Mouse (Mus musculus) embryonic facial prominence, embryonic 11.5 days (tissue): ENCODE measurements around the gene Abcb1a. TPM values are rescaled to one million over a fixed set of nuclear protein-coding genes. Genes with fewer than 3 reads are reported as not detected.
A peak's percentile ranks its signal among the peaks of the same experiment; 100 is the strongest.

Experiments used
- ATAC-seq: fragments of 200-750 bp; cut with Nextera tagmentation; replicated peaks from 2 replicates; pipeline ENCODE4 v1.8.0; 2017; ENCODE audit warnings: low read depth; ENCODE audit not compliant: insufficient number of reproducible peaks, low FRiP score, low TSS enrichment
- DNase-seq: peaks from one replicate; pipeline ENCODE4 v3.0.0-alpha.2; 2015; ENCODE audit warnings: low spot score
- H3K27ac ChIP-seq: fragments of 300-500 bp; sonication (generic); replicated peaks from 2 replicates; pipeline ENCODE4 v1.5.1; 2014; ENCODE audit warnings: mild to moderate bottlenecking, low read depth, low read length, control low read depth
- H3K27me3 ChIP-seq: fragments of 300-500 bp; sonication (generic); 2 replicates; pipeline ENCODE4 v1.6.1; 2014; ENCODE audit warnings: mild to moderate bottlenecking, low read length, moderate library complexity, mixed read lengths; ENCODE audit not compliant: control insufficient read depth, insufficient read depth
- H3K36me3 ChIP-seq: fragments of 300-500 bp; sonication (generic); replicated peaks from 2 replicates; pipeline ENCODE4 v1.6.1; 2014; ENCODE audit warnings: low read depth, mild to moderate bottlenecking, low read length, moderate library complexity, mixed read lengths; ENCODE audit not compliant: control insufficient read depth, insufficient read depth
- H3K4me1 ChIP-seq: fragments of 300-500 bp; sonication (generic); 2 replicates; pipeline ENCODE4 v1.6.1; 2014; ENCODE audit warnings: low read length, mixed read lengths; ENCODE audit not compliant: control insufficient read depth, insufficient read depth
- H3K4me2 ChIP-seq: fragments of 300-500 bp; sonication (generic); 2 replicates; pipeline ENCODE4 v1.6.1; 2014; ENCODE audit warnings: low read depth, mild to moderate bottlenecking, control low read depth, low read length, moderate library complexity
- H3K4me3 ChIP-seq: fragments of 300-500 bp; sonication (generic); 2 replicates; pipeline ENCODE4 v1.5.1; 2014; ENCODE audit warnings: low read depth, low read length, control low read depth
- H3K9ac ChIP-seq: fragments of 300-500 bp; sonication (generic); replicated peaks from 2 replicates; pipeline ENCODE4 v1.6.1; 2014; ENCODE audit warnings: mild to moderate bottlenecking, control low read depth, low read length
- H3K9me3 ChIP-seq: fragments of 300-500 bp; sonication (generic); replicated peaks from 2 replicates; pipeline ENCODE4 v1.6.1; 2016; ENCODE audit warnings: mild to moderate bottlenecking, low read length, inconsistent platforms, mixed read lengths; ENCODE audit not compliant: control insufficient read depth
- WGBS: fragments of 180-500 bp; shearing (Covaris S2); extraction: QIAGEN DNeasy Blood & Tissue Kit; methylation state at CpG from one replicate; pipeline ENCODE4 v1.1.7; 2014; 5-methylcytosine and 5-hydroxymethylcytosine counted together
- polyA plus RNA-seq: library from polyadenylated mRNA; unstranded; fragments of >200 nt; fragmentation: Nextera tagmentation; extraction: Ambion mirVana; gene quantifications from 2 replicates; pipeline ENCODE4 v1.2.1, GENCODE M21; 2014

The Abcb1a gene
- polyA plus RNA-seq, 1 experiment from 2014 or later, result 0.41 TPM

DNA sequence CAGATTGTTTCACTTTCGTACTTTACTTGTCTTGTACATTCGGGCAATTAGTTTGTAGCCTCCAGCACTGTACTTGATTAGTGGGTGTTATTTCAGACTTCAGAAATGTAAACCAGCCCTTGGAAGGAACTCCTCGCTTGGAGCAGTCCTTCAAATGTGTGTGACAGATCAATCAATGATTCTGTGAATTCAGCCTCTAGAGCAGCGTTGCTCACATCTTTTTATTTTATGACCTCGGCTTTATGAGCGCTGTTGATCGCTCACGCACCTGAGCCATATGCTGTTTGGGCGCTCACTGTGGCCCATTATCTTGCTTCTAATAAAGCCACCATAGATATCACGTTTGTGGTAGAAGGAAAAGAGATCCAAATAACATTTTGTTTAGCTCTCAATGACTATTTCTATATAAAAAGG is 868 bp downstream of the Abcb1a start:
- no peaks in the 10 kb centered on the region for H3K36me3 ChIP-seq
- H3K9ac ChIP-seq, result peak overlapping the region; percentile 46; the same call in 1 of the 2 replicates
- peak overlapping the region; percentile 75 for H3K4me2 ChIP-seq
- no peak for ATAC-seq
- peak overlapping the region; percentile 44; the same call in 1 of the 2 replicates for H3K4me3 ChIP-seq
- WGBS, result 66% methylated on average over 10 of the region's 10 CpGs
- no peak overlapping the region for H3K27ac ChIP-seq
- no peaks in the 10 kb centered on the region for H3K4me1 ChIP-seq
- DNase-seq, result peak; percentile 13
- H3K27me3 ChIP-seq, result no peaks in the 10 kb centered on the region
- H3K9me3 ChIP-seq, result no peaks in the 10 kb centered on the region

DNA sequence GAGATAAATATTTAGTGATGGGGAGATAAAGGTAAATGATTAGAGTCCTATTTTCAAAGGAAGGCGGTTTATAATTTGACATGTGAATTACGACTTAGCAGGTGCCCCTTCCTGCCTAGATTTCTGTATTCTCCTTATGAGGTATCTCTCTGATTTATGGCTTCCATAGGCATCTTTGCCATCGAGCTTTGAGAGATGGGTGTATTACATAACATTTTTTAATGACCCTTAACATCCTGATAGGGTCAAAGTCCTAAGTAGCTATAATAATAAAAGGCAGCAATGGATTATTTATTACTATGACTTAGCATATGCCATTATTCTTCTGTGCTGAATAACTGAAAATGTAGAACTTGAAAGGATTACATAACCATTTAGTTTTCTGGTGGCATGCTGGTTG is 4.8 kb downstream of the Abcb1a start:
- H3K9me3 ChIP-seq, result no peaks in the 10 kb centered on the region
- no peaks in the 10 kb centered on the region for H3K27me3 ChIP-seq
- H3K4me1 ChIP-seq, result no peaks in the 10 kb centered on the region
- WGBS, result 87% methylated on average over 3 of the region's 3 CpGs
- H3K9ac ChIP-seq, result no peak overlapping the region
- H3K36me3 ChIP-seq, result no peaks in the 10 kb centered on the region
- no peak for DNase-seq
- H3K4me3 ChIP-seq, result no peak overlapping the region
- H3K4me2 ChIP-seq, result no peak overlapping the region
- no peak overlapping the region for H3K27ac ChIP-seq
- no peak for ATAC-seq

DNA sequence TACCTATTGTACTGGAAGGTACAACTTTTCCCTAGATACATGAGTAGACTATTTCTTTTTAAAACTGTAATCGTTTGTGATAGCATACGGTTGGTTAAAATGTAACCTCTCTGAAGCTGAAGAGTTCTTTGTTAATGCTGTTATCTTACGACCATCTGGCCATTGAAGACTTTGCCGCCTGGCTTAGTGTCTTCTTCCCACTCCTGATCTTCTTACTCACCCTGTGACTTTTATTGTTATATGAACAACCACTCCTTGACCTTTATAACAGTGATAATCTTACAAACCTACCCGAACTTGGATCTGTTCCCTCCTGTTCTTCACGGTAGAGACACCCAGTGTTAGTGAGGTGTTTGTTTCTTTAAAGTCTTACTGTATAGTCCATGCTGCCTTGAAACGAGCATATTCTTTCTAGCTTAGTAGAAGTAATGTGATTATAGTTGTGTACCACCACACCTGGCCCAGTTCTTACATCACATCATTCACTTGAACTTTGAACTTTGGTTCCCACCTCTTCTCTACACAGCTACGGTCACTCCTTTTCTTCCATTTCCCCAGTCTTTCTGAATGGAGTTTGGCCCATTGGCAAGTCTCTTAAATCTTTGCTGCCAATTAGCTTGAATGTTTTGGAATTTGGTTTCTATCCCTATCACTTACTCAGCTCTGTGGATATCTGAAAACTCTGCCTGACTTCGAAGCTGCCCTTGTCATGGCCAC is 8.0 kb downstream of the Abcb1a start:
- Histone ChIP-seq H3K4me3 (no peak overlapping the region), H3K36me3 (no peaks in the 10 kb centered on the region), H3K4me1 (no peaks in the 10 kb centered on the region), H3K9me3 (no peaks in the 10 kb centered on the region), H3K4me2 (no peak overlapping the region), H3K27ac (no peak overlapping the region), H3K27me3 (no peaks in the 10 kb centered on the region), H3K9ac (no peak overlapping the region)
- ATAC-seq, result no peak
- no peak for DNase-seq
- 82% methylated on average over 9 of the region's 9 CpGs for WGBS

DNA sequence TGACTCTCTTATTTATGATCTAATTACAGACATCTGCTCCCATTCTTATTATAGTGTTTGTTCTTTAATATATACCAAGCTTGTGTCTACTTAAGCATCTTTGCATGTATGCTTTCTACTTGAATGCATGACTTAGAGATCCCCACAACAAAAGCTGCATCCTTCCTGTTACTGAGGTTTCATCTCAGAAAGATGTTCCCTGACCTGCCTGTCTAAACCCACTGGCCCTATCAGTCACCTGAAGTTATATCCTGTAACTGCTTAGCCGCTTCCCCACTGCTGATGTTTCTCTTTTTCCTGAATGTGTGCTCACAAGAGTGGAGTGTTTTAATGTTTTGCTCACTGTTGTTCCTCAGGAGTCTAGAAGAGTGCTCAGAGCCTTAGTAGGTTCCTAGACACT is 9.7 kb downstream of the Abcb1a start:
- Histone ChIP-seq H3K4me3 (no peak overlapping the region), H3K9me3 (no peaks in the 10 kb centered on the region), H3K4me2 (no peak overlapping the region), H3K27ac (no peak overlapping the region), H3K36me3 (no peaks in the 10 kb centered on the region), H3K27me3 (no peaks in the 10 kb centered on the region), H3K4me1 (no peaks in the 10 kb centered on the region), H3K9ac (no peak overlapping the region)
- DNase-seq, result no peak
- WGBS, result 97% methylated on average over 1 of the region's 1 CpGs
- ATAC-seq, result no peak

DNA sequence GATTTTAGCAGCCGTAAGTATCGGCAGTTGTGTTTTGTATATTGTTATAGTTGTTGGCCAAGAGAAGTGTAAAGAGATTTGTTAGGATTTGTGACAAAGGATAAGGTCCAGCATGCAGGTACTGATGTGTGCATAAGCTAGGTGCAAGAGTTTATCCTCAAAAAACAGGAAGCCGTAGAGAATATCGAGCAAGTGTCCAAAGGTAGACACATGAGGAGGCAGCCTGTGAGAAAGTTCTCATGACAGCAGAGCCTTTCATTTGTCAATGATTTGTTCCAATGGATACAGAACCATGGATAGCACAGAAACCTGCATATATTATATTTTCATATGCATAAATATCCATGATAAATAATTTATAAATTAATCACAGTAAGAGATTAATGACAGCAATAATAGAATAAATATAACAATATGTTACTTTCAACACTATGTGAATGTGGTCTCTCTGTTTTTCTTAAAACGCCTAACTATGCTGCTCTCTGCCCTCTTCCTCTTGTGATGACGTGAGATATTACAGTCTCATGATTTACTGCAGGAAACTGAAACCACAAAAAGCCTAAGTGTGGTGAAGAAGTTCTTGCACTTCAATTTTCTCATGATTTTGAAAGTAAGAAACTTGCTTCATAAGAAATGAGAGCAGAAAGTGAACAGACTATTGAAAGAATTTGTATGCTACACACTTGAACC is 15.5 kb downstream of the Abcb1a start:
- Histone ChIP-seq H3K36me3 (no peaks in the 10 kb centered on the region), H3K4me3 (no peak overlapping the region), H3K27ac (no peak overlapping the region), H3K4me2 (no peak overlapping the region), H3K9ac (no peak overlapping the region), H3K4me1 (no peaks in the 10 kb centered on the region), H3K27me3 (no peaks in the 10 kb centered on the region), H3K9me3 (no peaks in the 10 kb centered on the region)
- DNase-seq (no peak), ATAC-seq (no peak)
- 87% methylated on average over 6 of the region's 6 CpGs for WGBS

DNA sequence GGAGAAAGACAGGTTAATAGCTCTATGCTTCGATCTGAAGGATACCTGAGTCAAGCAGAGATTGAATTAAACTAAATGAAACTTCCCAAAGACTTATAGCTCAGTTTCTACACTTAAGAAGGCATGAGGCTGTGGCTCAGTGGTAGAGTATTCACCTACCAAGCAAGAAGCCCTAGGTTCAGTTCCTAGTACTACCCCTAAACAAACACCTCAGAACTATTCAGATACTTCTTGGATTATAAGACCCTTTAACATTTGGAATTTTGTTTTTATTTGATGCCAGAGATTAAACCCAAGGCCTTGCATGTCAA is 16.0 kb downstream of the Abcb1a start:
- Histone ChIP-seq H3K4me3 (no peak overlapping the region), H3K36me3 (no peaks in the 10 kb centered on the region)
- 82% methylated on average over 1 of the region's 1 CpGs for WGBS

DNA sequence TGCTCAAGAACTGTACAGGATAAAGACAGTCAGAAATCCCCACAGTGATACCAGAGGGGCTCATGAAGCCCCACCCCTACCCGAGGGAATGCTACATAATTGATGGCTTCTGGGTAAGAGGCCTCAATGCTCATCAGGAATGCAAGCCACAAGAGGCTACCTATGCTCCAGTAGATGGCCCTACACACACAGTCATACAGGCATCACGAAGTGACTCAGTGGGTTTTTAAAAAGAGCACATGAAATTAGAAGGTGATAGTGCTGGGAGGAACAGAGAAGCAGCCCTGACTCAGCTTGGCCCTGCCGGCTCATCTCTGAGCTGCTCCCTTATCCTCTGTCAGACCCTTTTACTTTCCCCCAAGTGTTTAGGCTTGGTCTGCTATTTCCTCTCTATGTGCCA is 21.3 kb downstream of the Abcb1a start:
- Histone ChIP-seq H3K4me1 (no peaks in the 10 kb centered on the region), H3K4me3 (no peak overlapping the region), H3K9ac (no peak overlapping the region), H3K9me3 (no peaks in the 10 kb centered on the region), H3K27me3 (no peaks in the 10 kb centered on the region), H3K36me3 (no peaks in the 10 kb centered on the region), H3K27ac (no peak overlapping the region), H3K4me2 (no peak overlapping the region)
- DNase-seq (no peak), ATAC-seq (no peak)
- WGBS, result 57% methylated on average over 3 of the region's 3 CpGs

More for the DNA sequence above, 16.0 kb downstream of the Abcb1a start:
- Histone ChIP-seq H3K9ac (no peak overlapping the region), H3K4me2 (no peak overlapping the region), H3K9me3 (no peaks in the 10 kb centered on the region), H3K4me1 (no peaks in the 10 kb centered on the region), H3K27me3 (no peaks in the 10 kb centered on the region), H3K27ac (no peak overlapping the region)
- DNase-seq (no peak), ATAC-seq (no peak)

DNA sequence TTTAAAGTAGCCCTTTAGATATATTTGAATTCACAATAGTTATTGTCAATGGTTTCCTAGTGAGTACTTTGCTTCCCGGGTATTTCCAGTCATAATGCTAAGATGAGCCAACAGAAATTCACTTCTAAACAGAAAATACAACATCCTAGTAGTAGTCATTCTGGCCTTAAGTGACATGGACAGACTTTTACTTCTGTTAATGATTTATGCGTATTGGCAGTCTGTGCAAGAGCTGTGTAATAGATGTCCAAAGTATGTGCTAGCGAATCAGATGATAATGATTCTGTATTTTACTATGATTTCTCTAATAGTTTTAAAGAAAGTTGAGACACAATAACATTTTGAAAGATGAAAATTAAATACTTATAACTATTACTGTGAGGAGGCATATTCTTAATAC is 23.8 kb downstream of the Abcb1a start:
- Histone ChIP-seq H3K9ac (no peak overlapping the region), H3K27ac (no peak overlapping the region), H3K4me1 (no peaks in the 10 kb centered on the region), H3K27me3 (no peaks in the 10 kb centered on the region), H3K9me3 (no peaks in the 10 kb centered on the region), H3K36me3 (no peaks in the 10 kb centered on the region), H3K4me3 (no peak overlapping the region), H3K4me2 (no peak overlapping the region)
- no peak for ATAC-seq
- 90% methylated on average over 3 of the region's 3 CpGs for WGBS
- no peak for DNase-seq
